Comparison of ENCODE assay signal across 10 mouse cellular contexts in the genomic region with DNA sequence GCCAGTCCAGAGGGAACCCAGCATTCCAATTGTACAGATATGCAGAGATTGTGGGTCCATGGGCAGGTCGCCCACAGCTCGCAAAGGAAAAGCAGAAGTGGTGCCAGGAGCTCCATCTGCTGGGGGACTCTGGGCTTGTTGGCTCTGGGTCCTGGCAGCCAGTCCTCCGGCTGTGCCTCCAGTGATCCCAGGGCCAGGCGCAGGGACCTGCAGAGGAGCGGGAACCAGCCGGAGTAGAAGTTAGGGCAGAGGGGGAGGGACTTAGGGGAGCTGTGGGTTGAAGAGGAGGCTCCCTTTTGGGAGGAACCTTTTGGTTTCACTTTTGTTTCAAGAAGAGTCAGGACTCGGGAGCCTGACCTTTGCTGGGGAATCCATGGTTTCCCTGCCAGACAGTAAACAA. TPM values are rescaled to one million over a fixed set of nuclear protein-coding genes. Genes with fewer than 3 reads are reported as not detected.
DNase-seq lines count a peak whose midpoint lies in the region; TF ChIP-seq lines count a peak whose summit lies in the region.
"Had no signal": no experiment of that assay in that cellular context is flagged by ENCODE, and none has a peak within 500 bp of the region (broad histone marks: within the 10 kb centered on the region; RNA-seq: fewer than 3 reads in every experiment).

No protein-coding gene starts in this region.

- no peak overlapping the region for H3K27ac ChIP-seq in thymus, adult 2 months (ENCODE audit: control insufficient read depth, insufficient read depth, low read length)
- H3K27ac ChIP-seq in bone marrow macrophage, adult 2 months (ENCODE audit: insufficient read depth, low read depth, low read length), result no peak overlapping the region
- H3K27ac ChIP-seq in heart, embryonic 10.5 days, result no peak overlapping the region
- 0 out of 2 replicates have a peak overlapping the region, but pooled peaks have one; percentile 18 for H3K27ac ChIP-seq in liver, adult 2 months (replicated peaks; ENCODE audit: insufficient read depth, low read depth, low read length)

- no peaks in the 10 kb centered on the region for H3K79me2 ChIP-seq in liver, adult 2 months (ENCODE audit: control insufficient read depth, insufficient read depth, low read length)

- no peaks in the 10 kb centered on the region for H3K27me3 ChIP-seq in thymus, adult 2 months (ENCODE audit: control insufficient read depth, insufficient read depth, low read length)
- H3K27me3 ChIP-seq in heart, embryonic 10.5 days (ENCODE audit: insufficient read depth, poor library complexity, severe bottlenecking), result no peaks in the 10 kb centered on the region
- no peaks in the 10 kb centered on the region for H3K27me3 ChIP-seq in liver, adult 2 months (ENCODE audit: control insufficient read depth, insufficient read depth, low read length)

- H3K9me3 ChIP-seq in heart, embryonic 10.5 days, result 0 out of 2 replicates have a peak, but pooled peaks cover 3% of the 10 kb centered on the region

- H3K4me1 ChIP-seq in thymus, adult 2 months (replicated peaks; ENCODE audit: control insufficient read depth, insufficient read depth, low read length), result 0 out of 2 replicates have a peak, but pooled peaks cover 4% of the 10 kb centered on the region
- H3K4me1 ChIP-seq in bone marrow macrophage, adult 2 months (ENCODE audit: control insufficient read depth, insufficient read depth, low read length), result 0 out of 2 replicates have a peak, but pooled peaks cover 4% of the 10 kb centered on the region
- H3K4me1 ChIP-seq in heart, embryonic 10.5 days, result no peaks in the 10 kb centered on the region
- no peaks in the 10 kb centered on the region for H3K4me1 ChIP-seq in liver, adult 2 months (ENCODE audit: control insufficient read depth, insufficient read depth, low read length)

- peak overlapping the region; percentile 40 for H3K4me3 ChIP-seq in thymus, adult 2 months (ENCODE audit: control insufficient read depth, insufficient read depth, low read length)
- peak overlapping the region; percentile 61 for H3K4me3 ChIP-seq in bone marrow macrophage, adult 2 months (ENCODE audit: insufficient read depth, low read length)
- H3K4me3 ChIP-seq in heart, embryonic 10.5 days, result peak overlapping the region; percentile 15; the same call in 1 of the 2 replicates
- peak overlapping the region; percentile 66 for H3K4me3 ChIP-seq in liver, adult 2 months (ENCODE audit: insufficient read depth, low read depth, low read length)
- H3K4me3 ChIP-seq: erythroblast, embryonic 14.5 days had no signal

- TF ChIP-seq CTCF in thymus, adult 2 months (IDR thresholded peaks at IDR 0.05; ENCODE audit: borderline replicate concordance, control insufficient read depth, extremely low read depth, insufficient read depth, low read length, poor library complexity), result 0 out of 2 replicates have a peak, but pooled peaks have one; percentile 23
- TF ChIP-seq CTCF in bone marrow macrophage, adult 2 months (IDR thresholded peaks at IDR 0.05; ENCODE audit: low read depth, low read length), result 0 out of 2 replicates have a peak, but pooled peaks have one; percentile 33
- TF ChIP-seq CTCF in liver, adult 2 months (IDR thresholded peaks at IDR 0.05; ENCODE audit: low read depth, low read length), result peak; percentile 46

- H3K9ac ChIP-seq in liver, adult 2 months (ENCODE audit: low read depth, low read length), result peak overlapping the region; percentile 46

- no peak for DNase-seq in thymus, adult 2 months
- DNase-seq in thymus, adult 18-20 months, result no peak
- DNase-seq in heart, embryonic 10.5 days (ENCODE audit: low spot score), result no peak
- peak; percentile 88 for DNase-seq in liver, adult 2 months (ENCODE audit: extremely low read depth, low read depth, low spot score)
- DNase-seq in skeletal muscle tissue, adult 2 months (ENCODE audit: low read depth, low spot score), result peak; percentile 49
- no peak for DNase-seq in embryo, embryonic 10.5 days (ENCODE audit: low spot score)
- no peak for DNase-seq in urinary bladder, postnatal 25 days (ENCODE audit: low spot score)

- 17% methylated on average over 7 of the region's 7 CpGs for WGBS in thymus, adult 2 months
- 44% methylated on average over 7 of the region's 7 CpGs for WGBS in heart, embryonic 10.5 days
- WGBS in liver, adult 2 months, result 29% methylated on average over 7 of the region's 7 CpGs

- no peaks in the 10 kb centered on the region for H3K36me3 ChIP-seq in thymus, adult 2 months (ENCODE audit: control insufficient read depth, insufficient read depth, low read length)
- no peaks in the 10 kb centered on the region for H3K36me3 ChIP-seq in heart, embryonic 10.5 days
- no peaks in the 10 kb centered on the region for H3K36me3 ChIP-seq in liver, adult 2 months (ENCODE audit: control insufficient read depth, insufficient read depth, low read length)

- TF ChIP-seq POLR2A in thymus, adult 2 months (IDR thresholded peaks at IDR 0.05; ENCODE audit: control insufficient read depth, extremely low read depth, insufficient read depth, low read length, poor library complexity), result no peak
- TF ChIP-seq POLR2A in bone marrow macrophage, adult 2 months (IDR thresholded peaks at IDR 0.05; ENCODE audit: borderline replicate concordance, low read depth, low read length), result no peak
- TF ChIP-seq POLR2A in liver, adult 2 months (IDR thresholded peaks at IDR 0.05; ENCODE audit: extremely low read depth, insufficient read depth, low read length), result no peak

RNA-seq across cellular contexts. Expression of a gene that starts 28.2 kb away (rescaled TPM):
- polyA plus RNA-seq in thymus, adult 2 months (2012; rRNA removed), result not detected in 2 replicates
- polyA plus RNA-seq in bone marrow macrophage, adult 2 months (2012; ENCODE audit: insufficient read depth, insufficient read length, missing spikeins), result not detected in 2 replicates
- polyA plus RNA-seq in heart, embryonic 10.5 days (2016; fragmentation: Nextera tagmentation; extraction: Ambion mirVana), result not detected in 2 replicates
- not detected in 2 replicates for total RNA-seq in liver, adult 2 months (2014; rRNA removed)
- polyA plus RNA-seq in liver, adult 2 months (2012; rRNA removed), result not detected in 2 replicates
- polyA plus RNA-seq: erythroblast, embryonic 14.5 days; neural tube, embryonic 14.5 days had no signal

RNA-seq across cellular contexts. Expression of a gene that starts 51.6 kb away (rescaled TPM):
- 53.9 and 69.0 TPM in 2 replicates for polyA plus RNA-seq in thymus, adult 2 months (2012; rRNA removed)
- polyA plus RNA-seq in bone marrow macrophage, adult 2 months (2012; ENCODE audit: insufficient read depth, insufficient read length, missing spikeins), result 76.8 and 90.7 TPM in 2 replicates
- polyA plus RNA-seq in heart, embryonic 10.5 days (2016; fragmentation: Nextera tagmentation; extraction: Ambion mirVana), result 5.0 and 5.3 TPM in 2 replicates
- total RNA-seq in liver, adult 2 months (2014; rRNA removed), result 1.6 and 1.9 TPM in 2 replicates
- polyA plus RNA-seq in liver, adult 2 months (2012; rRNA removed), result 6.4 and 9.7 TPM in 2 replicates

Comparison
In these comparisons a context has a peak if more than half of its experiments do, and no peak if none do; other contexts are left out.
1. DNase-seq: peak in liver, adult 2 months (single experiment) and skeletal muscle tissue, adult 2 months (single experiment); none in thymus, adult 2 months (single experiment), thymus, adult 18-20 months (0 of 2), heart, embryonic 10.5 days (single experiment), embryo, embryonic 10.5 days (single experiment) and urinary bladder, postnatal 25 days (single experiment).
2. H3K4me3 ChIP-seq: peak in every context shown above with its lines; median percentile 66 in liver, adult 2 months; 61 in bone marrow macrophage, adult 2 months; 40 in thymus, adult 2 months; 15 in heart, embryonic 10.5 days.
3. Peak in every context shown above with its lines, with median percentiles within 50 percentile points of each other: CTCF ChIP-seq.